Mouse (Mus musculus) B cell, adult 2 months (primary cell): ENCODE data around the gene Ubap2.

Experiments
- DNase-seq, 2 experiments: peaks; one replicate each; pipeline ENCODE4 v3.0.0; 2022

Ubap2 gene

DNA sequence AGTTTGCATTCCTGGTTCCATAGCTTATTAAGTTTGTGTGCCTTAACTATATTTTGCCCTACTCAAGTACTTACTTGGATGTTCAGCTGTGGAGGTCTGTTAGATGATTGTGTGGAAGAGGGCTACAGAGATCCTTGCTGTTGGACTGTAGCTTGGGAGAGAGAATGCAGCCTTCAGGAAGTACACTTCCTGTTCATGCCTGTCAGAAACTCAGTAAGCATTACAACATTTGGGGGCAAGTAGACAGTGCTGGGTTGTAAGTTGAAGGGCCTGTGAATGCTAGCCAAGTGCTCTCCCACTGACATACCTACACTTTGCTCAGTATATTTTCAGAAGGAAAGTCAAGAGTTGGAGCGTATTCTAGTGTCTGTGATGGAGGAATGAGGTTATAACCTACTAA lies 116.7 kb downstream of the Ubap2 start:
- DNase-seq = no peak

GRCm38 (mm10) chr4:41156961-41157360 lies 118.0 kb downstream of the Ubap2 start:
- DNase-seq = no peak

GRCm38 (mm10) chr4:41153146-41153545 lies 121.8 kb downstream of the Ubap2 start:
- no peak for DNase-seq

DNA sequence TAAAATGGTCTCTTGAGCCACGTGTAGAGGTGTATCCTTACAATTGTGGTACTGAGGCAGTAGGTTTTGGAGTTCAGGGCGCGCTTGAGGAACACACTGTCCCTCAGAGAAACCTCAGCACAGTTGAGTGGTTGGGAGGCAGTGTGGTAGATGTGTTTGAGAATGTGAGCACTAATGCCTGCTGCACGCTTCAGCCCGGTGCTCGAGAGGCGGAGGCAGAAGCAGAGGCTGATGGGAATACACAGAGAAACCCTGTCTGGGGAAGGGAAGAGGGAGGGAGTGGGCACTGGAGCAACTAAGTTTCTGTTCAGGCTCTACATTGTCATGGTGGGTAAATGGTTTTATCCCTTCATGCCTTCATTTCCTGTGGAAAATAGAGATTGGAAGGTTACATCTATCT lies 123.8 kb downstream of the Ubap2 start:
- DNase-seq = no peak

GRCm38 (mm10) chr4:41149891-41150290 lies 125.1 kb downstream of the Ubap2 start:
- DNase-seq = no peak
